Mouse (Mus musculus): ENCODE data around the gene Mff.

DNA sequence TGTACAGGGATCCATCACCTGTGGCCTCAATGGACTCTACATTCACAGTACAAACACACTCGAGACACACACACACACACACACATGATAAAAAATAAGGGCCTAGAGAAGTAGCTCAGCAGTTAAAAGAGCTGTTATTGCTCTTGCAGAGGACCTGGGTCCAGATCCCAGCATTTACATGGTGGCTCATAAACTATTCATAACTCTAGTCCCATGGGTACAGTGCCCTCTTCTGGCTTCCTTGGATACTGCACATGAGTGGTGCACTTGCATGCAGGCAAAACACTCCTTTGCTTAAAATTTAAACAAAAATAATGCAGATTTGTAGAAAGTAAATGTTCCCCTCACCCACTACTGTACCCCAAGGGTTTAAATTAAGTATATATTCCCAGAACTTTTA, 34.8 kb downstream of the Mff start:
- TF ChIP-seq EP300 (optimal IDR thresholded peaks at IDR 0.05) (no peak), CTCF (IDR thresholded peaks at IDR 0.05; ENCODE audit: low read depth) (peak; percentile 58)
